ENCODE assay signal across 21 mouse cellular contexts in genomic region chr12:74144385-74144784, GRCm38 (mm10).
"Had no signal": no experiment of that assay in that cellular context is flagged by ENCODE, and none has a peak within 500 bp of the region (broad histone marks: within the 10 kb centered on the region; RNA-seq: fewer than 3 reads in every experiment).

No protein-coding gene starts in this region.

- H3K27me3 ChIP-seq: intestine, embryonic 15.5 days; limb, embryonic 12.5 days; liver, embryonic 12.5 days; liver, embryonic 15.5 days; lung, embryonic 15.5 days; neural tube, embryonic 15.5 days had no signal

- H3K27ac ChIP-seq: intestine, embryonic 15.5 days; layer of hippocampus, adult 2 months; left cerebral cortex, adult 2 months; limb, embryonic 12.5 days; liver, embryonic 12.5 days; liver, embryonic 15.5 days; lung, embryonic 15.5 days; macrophage; midbrain, embryonic 13.5 days; neural tube, embryonic 15.5 days had no signal

- H3K4me2 ChIP-seq: intestine, embryonic 15.5 days; limb, embryonic 12.5 days; liver, embryonic 12.5 days; liver, embryonic 15.5 days; lung, embryonic 15.5 days; midbrain, embryonic 13.5 days; neural tube, embryonic 15.5 days had no signal

- ATAC-seq: intestine, embryonic 15.5 days; liver, embryonic 12.5 days; midbrain, embryonic 13.5 days; midbrain, embryonic 16.5 days had no signal

- H3K36me3 ChIP-seq: intestine, embryonic 15.5 days; limb, embryonic 12.5 days; liver, embryonic 12.5 days; liver, embryonic 15.5 days; lung, embryonic 15.5 days; midbrain, embryonic 13.5 days; neural tube, embryonic 15.5 days had no signal

- H3K9me3 ChIP-seq: intestine, embryonic 15.5 days; limb, embryonic 12.5 days; liver, embryonic 12.5 days; liver, embryonic 15.5 days; lung, embryonic 15.5 days; midbrain, embryonic 13.5 days; neural tube, embryonic 15.5 days had no signal

- DNase-seq: kidney, adult 11 months; kidney, adult 9 months; kidney, postnatal 25 days; layer of hippocampus, adult 9-11 months; liver; right cerebral cortex, adult 18-20 months; right cerebral cortex, postnatal 14 days; right cerebral cortex, postnatal 4 days; thymus, postnatal 25 days had no signal

- H3K9ac ChIP-seq: intestine, embryonic 15.5 days; limb, embryonic 12.5 days; liver, embryonic 12.5 days; liver, embryonic 15.5 days; lung, embryonic 15.5 days; midbrain, embryonic 13.5 days; neural tube, embryonic 15.5 days had no signal

- H3K4me3 ChIP-seq: intestine, embryonic 15.5 days; layer of hippocampus, adult 2 months; left cerebral cortex, adult 2 months; limb, embryonic 12.5 days; liver, embryonic 12.5 days; liver, embryonic 15.5 days; lung, embryonic 15.5 days; midbrain, embryonic 13.5 days; myocyte; neural tube, embryonic 15.5 days had no signal

- H3K4me1 ChIP-seq: intestine, embryonic 15.5 days; limb, embryonic 12.5 days; liver, embryonic 12.5 days; liver, embryonic 15.5 days; lung, embryonic 15.5 days had no signal
